Mouse (Mus musculus): ENCODE data around the gene Rexo5.

DNA sequence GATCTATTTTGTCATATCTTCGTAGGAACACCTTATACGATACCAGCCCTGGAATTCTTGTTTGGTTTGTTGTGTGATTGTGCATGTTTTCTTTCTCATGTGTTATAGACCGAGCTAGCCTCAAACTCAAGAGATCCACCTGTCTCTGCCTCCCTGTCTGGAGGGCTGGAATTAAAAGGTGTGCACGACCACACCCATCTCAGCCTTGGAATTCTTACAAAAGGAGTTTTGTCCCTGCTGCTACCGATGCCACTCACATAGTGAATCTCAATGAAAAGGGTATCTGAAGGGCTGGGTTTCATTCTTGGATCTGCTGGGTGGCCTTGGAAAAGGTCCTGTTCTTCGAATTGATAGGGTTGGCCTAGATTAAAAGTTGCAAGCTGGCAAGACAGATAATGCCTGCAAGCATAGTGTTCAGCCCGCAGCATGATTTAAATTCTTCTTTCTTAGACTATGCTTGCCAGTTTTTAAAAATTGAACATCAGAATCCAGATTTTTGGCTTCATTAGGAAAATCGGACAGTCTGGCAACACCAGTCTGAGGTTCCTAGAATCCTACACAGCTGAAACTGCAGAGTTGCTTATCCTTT lies 103.8 kb downstream of the Rexo5 start:
- TF ChIP-seq CTCF (IDR thresholded peaks at IDR 0.05; ENCODE audit: low read depth, low read length) (no peak), POLR2A (IDR thresholded peaks at IDR 0.05; ENCODE audit: extremely low read depth, insufficient read depth, low read length) (no peak)

All from liver, adult 2 months (tissue).